Mouse (Mus musculus): ENCODE measurements around the gene Clcnkb.

Clcnkb gene

DNA sequence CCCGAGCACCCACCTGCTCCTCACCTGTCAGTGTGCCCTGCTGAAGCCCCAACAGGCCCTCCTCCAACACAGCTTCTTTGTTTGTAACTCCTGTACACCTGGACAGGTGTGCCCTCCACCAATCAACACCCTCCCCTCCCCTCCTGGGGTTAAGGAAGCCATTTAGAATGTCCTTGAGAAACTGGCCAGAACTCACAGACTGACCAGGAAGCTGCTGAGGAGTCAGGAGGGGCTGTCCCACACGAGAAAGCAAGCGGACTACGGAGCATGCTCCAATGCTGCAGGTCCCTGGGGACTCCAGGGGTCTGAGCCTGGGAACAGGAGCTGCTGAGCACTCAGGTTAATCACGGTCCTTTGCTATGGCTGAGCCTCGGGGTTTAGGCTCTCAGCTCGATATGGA is at the start of gene Clcnkb:
TSS of gene Clcnkb (minus strand) at position 91 of the 400 bp plus-strand sequence.
- DNase-seq: no peak

DNA sequence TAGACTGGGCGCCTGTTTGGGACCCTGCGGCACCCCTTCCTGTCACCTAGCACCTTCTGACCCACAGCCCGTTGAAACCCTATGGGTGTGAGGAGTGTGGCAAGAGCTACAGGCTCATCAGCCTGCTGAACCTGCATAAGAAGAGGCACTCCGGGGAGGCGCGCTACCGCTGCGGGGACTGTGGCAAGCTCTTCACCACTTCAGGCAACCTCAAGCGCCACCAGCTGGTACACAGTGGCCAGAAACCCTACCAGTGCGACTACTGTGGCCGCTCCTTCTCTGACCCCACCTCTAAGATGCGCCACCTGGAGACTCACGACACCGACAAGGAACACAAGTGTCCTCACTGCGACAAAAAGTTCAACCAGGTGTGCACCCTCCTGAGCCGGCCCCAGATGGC is 48.9 kb upstream of the Clcnkb start:
- DNase-seq: no peak

DNA sequence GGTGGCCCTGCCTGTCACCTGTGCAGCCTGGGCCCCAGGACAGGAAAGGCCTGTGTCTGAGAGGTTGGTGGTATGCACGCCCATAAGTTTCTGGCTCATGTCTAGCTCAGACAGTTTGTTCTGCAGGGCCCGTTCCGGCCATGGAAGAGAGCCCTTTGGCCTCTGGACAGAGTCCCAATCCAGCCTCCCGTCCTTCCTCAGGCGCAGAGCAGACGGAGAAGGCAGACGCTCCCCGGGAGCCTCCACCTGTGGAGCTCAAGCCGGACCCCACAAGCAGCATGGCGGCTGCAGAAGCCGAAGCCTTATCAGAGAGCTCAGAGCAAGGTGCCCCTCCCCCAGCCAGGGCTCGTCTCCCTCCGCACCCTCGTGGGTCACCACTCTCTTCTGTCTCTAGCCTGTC is 47.7 kb upstream of the Clcnkb start:
- no peak for DNase-seq

DNA sequence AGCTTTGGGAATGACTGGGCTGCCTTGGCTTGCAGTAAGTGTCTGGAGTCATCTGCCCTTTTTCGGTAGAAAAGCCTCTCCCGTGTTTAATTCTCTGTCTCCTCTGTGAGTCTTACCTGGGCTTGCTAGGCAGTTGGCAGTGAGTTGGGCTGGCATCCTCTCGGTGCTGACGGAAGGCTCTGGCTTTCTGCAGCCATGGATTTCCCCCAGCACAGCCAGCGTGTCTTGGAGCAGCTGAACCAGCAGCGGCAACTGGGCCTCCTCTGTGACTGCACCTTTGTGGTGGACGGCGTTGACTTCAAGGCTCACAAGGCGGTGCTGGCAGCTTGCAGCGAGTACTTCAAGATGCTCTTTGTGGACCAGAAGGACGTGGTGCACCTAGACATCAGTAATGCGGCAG is 45.8 kb upstream of the Clcnkb start:
- DNase-seq: no peak

DNA sequence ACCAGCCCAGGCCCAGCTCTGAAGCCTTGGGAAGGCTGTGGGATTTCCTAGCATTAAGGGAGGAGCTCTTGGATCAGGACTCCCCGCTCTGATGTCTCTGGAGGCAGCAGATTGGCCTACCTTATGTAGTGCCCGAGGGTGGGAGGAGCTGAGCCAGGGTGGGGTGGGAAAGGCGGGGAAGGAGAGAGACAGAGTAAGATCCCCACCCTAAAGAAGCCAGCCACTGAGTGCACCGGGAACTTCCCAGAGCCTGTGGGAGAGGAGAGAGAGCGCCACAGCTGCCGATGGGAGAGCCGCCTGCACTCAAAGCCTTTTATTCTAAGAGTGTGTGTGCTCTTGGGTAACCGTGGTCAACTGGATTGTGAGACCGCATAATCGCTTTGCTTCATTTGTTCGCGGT is 45.3 kb upstream of the Clcnkb start:
- no peak for DNase-seq

DNA sequence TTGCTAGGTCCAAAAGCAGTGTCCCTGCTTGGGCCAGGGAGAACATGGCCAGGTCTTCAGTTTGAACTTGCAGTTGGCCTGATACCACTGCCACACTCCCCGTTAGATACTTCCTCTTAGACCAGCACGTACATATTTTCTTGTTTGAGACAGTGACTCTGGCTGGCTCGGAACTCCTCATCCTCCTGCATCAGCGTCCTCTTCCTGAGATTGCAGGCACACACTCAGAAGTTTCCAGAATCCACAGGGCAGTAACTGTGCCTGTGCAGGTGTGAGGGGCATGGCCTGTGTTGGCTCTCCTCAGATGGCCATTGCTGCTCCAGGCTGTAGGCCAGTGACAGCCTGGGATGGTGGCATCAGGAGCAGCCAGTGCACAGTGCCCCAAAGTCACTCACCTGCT is 44.7 kb upstream of the Clcnkb start:
- DNase-seq: no peak

DNA sequence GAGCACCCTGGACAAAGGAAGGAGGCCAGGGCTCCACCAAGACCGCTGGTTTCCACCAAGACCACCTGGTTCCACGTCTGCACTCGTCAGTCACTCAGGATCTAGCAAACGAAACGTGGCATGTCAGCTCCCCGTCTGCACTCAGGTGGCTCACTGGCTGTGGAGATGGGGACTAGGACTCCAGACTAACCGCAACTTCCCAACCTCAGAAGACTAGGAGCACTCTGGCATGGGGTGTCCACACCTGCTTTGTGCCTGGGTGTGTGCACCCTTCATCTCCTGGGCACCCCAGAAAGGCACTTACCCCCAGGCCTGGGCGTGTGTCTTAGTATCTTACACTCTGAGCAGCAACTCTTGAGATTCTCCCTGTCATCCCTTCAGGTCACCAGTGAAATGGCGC is 44.0 kb upstream of the Clcnkb start:
- DNase-seq: no peak

DNA sequence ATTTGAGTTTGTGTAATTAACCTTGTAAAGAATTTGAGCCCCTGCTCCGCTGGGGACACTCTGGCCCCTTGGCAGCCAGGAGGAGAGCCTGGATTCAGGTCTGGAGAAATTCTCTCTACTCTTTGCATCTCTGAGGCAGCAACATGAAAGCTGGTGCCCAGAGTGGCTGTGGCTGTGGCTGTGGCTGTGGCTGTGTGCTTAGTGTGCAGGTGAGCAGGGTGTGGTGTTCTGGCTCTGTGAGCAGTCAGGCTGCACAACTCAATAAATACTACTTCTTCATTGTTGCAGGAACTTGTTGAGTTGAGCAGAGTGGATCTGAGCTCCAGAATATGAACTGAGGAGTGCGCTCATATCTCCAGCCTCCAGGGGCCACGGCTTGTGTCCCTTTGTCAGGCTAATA is 43.1 kb upstream of the Clcnkb start:
- no peak for DNase-seq

DNA sequence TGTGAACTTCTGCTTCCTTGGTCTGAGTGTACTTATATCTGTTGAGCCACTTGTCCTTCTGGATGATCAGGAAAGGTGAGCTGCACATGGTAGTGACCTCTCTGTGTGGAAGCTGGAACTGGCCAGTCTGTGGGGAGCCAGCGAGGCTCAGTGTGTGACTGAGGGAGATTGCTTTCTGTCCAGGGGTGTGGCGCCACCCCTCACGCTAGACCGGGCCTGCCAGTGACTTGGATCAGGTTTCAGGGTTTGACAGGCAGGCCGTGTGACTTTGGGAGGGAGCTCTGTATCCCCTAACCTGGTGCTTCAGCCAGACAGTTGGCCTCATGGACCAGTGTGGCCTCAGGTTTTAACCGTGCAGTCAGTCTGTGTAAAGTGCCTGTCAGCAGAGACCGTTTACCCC is 42.4 kb upstream of the Clcnkb start:
- no peak for DNase-seq

DNA sequence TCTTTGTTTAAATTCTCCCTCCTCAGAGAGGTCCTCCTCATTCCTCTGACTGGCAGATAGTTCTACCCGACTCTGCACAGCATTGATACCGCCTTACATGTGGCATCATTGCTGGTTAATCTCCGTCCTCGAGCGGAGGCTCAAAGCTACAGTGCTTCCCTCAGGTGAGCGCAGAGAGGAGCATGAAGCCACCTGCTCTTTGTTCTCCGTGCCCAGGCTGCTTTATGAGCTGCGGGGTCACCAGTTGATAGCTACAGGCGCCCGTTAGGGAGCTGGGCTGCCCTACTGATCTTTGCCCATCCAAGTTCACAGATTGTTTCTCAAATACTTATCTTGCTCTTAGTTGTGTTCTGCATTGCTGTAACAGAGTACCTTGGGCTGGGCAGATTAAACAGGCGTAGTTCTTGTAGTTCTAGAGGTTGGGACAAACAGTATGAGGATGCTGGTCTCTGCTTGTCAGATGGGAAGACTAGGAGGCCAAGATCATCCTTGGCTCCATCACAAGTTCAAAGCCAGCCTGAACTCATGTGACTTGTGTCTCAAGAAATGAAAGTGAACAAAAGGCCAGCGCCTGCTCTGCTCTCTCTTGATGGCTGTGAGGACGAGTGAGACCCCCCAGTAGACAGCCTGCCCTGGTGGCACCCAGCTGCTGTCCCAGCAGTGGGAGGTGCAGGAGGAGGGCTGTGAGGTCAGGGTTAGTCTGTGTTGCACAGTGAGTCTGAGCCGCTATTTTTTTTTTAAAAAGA is 40.6 kb upstream of the Clcnkb start:
- no peak for DNase-seq

DNA sequence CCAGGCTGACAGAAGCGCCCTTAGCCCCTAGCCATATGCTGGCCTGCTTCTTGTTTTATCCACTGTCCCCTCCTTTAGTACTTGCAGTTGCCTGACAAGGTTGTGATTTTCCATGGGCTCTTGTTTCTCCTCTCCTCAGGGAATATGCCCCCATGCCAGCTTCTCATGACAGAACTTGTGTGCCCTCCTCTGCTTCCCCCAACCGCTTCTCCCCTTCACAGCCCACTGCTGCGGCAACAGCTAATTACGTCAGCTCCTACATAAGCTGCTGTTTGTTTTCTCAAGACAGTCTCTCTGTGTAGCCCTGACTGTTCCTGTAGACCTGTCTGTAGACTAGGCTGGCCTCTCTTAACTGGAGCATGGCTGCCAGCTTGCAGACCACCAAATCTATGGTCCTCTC is 39.7 kb upstream of the Clcnkb start:
- DNase-seq: no peak

DNA sequence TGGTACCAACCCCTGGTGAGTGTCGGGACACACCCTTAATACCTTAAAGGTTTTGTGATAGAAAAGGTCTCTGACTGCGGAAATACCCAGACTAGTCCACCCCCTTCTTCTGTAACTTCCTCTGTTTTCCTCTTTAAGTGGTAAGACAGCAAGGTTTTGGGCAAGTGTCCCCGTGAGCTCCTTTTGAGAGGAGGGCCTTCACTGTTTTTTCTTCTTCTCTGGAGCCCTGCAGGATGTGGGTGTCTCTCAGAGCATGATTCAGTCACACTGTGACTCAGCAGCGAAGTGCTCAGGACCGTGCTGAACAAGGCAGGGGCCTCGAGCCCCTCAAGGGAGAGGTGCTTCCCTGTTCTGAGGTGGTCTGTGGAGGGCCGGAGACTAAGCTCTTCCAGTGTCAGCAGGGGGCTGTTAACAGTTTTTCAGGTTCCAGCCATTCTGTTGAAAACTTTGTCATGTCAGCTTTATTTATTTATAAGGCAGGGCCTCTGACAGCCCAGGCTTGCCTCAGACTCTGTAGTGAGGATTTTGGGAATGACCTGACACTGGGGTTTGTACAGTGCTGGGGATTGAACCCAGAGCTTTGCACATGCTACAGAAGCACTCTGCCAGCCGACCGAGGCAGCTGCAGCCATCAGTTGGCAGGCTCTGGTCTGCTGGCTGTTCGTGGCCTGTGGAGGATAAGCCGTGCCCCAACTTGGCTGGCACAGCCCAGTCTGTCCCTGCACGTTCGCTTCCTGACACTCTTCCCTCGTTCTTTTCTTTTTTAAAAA is 39.0 kb upstream of the Clcnkb start:
- no peak for DNase-seq

DNA sequence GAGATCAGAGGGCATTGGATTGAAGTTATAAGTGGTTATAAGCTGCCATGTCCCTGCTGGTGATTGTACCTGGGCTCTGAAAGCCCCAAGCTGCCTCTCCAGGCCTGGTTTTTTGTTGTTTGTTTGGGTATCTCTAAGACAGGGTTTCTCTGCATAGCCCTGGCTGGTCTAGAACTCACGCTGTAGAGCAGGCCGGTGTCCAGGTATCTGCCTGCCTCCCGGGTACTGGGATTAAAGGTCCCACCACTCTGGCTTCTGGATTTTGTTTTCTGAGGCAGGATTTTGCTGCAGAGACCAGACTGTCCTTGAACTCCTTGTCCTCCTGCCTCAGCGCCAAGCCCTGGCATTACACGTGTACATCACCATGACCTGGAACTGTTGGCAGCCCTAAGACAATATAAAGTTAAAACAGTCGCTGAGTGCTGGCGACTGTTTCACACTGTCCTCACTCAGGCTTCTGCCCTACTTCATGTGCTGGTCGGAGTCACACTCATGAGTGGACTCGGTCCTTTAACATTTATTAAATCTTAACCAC is 36.2 kb upstream of the Clcnkb start:
- DNase-seq: no peak

DNA sequence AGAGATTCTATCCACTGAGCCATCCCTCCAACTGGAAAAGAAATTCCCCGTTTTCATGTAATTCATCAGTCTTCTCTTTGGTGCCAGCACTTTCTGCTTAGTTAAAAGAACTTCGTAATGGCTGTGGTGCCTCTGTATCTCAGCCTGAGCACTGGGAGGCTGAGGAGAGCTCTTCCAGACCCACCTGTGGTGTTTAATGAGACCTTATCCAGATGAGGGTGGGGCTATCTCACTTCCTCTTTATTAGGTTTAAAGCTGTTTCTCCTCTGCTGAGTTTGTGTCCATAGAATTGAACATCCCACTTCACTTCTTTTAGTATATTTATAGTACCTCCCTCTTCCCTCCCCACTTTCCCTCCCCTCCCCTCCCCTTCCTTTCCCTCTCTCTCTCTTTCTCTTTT is 35.4 kb upstream of the Clcnkb start:
- no peak for DNase-seq

DNA sequence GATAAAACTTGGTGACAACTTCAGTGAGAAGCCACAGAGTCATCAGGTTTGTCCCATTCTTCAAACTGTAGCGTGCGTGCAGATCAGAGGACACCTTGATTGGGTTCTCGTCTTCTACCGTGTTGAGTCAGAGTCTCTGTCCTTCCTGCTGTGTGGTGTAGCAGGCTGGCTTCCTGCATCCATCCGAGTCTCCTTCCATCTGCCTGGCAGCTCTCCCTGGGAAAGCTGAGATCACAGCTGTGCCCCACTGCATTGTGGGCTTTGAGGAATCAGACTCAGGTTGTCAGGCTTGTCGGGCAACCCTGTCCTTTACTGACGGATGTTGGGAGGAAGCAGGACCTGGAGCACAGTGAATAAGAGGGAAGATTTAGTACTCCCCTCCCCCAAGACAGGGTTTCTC is 30.4 kb upstream of the Clcnkb start:
- no peak for DNase-seq

DNA sequence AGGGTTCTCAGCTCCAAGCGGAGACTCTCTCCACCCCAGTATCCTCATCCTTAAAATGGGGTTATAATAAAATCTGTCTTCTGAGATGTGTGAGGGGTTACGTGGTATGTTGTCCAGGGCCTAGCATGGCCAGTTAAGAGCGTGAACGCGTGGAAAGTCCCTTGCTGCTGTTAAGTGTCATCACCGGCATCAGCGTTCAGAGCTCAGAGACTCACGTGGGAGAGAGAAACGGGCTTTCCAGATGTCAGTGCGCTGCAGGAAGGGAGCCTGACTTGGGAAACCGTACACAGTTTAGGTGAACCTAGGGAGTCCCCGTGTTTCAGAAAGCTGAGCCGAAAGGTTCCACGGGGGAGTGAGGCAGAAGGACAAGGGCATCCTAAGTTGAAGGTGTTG is 29.5 kb upstream of the Clcnkb start:
- DNase-seq: no peak

DNA sequence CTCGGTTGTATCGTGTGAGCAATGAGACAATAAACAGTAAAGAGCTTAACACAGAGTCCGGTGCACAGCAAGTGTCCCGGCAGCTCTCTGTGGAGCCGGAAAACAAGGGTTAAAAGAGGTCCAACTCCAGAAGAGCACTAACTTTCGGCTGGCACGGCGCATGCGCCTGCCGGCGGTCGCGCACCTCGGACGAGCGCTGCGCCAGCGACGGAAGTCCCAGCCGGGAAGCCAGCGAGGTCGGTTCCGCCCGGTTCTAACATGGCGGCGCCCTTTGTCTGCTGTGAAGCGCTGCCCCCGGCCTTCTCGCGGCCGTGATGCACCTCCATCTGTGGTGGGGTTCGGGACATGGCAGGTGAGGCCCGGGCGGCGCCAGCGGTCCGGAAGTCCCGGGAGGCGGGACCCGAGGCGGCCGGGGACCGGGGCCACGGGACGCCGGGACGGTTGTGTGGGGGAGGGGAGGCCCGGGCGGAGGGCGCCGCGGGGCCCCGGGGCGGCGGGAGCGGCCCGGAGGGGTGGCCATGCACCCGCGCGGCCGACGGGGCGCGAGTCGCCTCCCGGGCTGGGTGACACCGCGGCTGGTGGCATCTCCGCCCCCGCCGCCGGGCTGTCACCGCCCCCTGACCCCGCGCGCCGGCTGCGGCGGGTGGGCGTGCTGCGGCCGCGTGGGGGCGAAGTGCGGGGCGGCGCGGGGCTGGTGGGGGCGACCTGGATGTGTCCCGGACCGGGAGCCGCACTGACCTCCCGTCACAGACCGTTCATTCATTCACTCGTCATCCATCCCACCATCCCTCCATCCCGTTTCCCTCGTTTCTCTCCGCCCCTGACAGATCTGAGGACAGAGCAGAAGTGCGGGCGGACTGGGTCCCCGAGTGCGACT is 28.9 kb upstream of the Clcnkb start, which contains the start of gene Zbtb17:
TSS of gene Zbtb17 (plus strand) at position 204 of the 877 bp plus-strand sequence.
- peak; percentile 88 for DNase-seq

DNA sequence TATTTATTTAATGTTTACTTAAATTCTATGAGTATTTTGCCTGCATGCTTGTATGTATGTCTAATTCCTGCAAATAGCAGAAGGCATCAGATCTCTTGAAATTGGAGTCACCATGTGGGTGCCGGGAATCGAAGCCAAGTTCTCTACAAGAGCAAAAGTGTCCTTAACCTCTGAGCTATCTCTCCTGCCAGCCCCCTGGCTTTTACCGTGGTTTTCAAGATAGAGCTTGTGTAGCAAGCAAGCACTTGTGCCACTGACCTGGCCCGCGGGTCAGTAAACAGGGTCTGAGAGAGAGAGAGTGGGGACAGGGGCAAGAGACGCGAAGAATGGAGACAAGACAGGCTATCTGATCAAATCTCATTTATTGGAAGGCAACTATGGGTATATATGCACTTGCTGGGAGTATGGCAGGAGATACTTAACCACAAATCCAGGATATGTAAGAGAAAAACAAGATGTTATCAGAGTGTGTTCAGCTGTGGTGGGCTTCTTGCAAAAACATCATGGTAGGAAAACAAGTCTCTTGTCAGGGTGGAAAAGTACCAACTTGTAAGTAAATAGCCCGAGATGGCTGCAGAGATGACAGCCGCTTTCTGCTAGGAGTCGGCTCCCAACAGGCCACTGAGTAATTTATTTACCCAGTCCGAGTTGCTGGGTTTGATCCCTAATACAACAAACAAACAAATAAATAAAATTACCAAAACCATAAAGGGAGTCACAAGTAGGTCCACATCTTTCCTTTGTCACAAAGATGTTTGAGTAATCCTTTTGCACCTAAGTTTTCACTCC is 28.0 kb upstream of the Clcnkb start:
- DNase-seq: no peak

DNA sequence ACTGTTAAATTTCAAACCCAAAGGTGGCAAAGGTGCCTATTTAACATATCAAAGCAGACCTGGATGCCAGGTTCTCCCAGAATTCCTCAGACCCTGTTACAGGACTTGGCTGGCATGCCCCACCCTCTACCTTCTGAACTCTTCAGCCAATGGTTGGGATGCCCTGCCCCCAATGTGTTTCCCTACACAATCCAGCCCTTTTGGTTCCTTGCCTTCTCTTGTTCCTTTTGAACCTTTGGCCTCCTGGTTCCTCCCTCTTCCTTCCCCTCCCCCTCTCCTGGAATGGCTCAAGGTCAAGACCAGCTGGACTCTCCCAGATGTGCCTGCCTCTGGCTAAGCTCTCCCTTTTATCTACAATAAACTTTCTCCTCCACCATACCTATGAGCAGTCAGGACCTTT is 25.1 kb upstream of the Clcnkb start:
- DNase-seq: no peak

DNA sequence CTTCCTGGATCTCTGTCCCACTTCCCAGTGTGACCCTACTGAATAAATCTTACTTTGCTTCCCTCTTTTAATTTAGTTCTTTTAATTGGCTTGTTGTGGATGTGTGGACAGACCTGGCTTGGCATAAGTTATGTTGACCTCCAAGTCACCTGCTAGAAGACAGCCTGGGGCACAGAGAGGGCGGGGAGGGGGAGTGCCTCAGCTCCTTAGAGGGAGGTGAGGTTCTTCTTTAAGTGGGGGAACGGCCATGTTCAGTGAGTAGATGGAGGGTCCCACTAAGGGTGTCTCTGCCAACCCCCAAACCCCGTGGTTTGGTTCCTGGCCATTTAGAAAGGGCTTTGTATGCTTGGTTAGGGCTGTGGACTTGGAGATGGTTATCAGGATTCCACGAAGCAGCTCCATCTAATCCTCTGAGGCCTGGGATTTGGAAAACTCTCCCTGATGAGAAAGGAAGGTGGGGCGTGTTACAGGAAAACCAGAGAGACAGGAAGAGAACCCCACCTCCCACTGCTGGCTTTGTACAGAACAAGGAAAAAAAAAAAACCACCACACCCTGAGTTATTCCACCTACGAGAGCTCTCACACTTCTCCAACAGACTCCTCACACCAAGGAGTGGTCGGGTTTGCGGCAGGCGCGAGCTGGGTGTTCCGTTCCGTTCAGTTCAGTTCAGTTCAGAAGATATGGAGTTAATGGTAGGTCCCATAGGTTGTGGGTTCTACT is 23.4 kb upstream of the Clcnkb start:
- no peak for DNase-seq

DNA sequence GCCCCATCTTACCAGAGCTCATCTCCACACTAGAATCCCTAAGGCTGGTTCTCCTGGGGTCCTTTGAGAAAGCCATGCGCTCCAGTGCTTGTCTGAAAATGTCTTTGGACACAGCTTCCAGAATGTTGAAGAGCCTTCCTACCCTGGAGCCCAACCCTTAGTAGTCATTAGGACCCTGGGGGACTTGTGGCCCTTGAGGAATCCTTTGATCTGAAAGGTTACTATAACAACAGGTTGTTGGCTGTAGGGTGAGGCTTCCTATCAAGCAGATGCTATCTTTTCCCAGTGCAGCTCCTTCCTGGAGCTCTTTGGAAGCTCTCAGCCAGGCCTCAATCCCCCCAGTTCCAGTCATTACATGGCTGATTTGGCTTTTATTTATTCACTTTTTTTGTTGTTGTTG is 20.2 kb upstream of the Clcnkb start, which contains the start of gene Srarp:
TSS of gene Srarp (minus strand) at position 132 of the 400 bp plus-strand sequence.
- DNase-seq: no peak

DNA sequence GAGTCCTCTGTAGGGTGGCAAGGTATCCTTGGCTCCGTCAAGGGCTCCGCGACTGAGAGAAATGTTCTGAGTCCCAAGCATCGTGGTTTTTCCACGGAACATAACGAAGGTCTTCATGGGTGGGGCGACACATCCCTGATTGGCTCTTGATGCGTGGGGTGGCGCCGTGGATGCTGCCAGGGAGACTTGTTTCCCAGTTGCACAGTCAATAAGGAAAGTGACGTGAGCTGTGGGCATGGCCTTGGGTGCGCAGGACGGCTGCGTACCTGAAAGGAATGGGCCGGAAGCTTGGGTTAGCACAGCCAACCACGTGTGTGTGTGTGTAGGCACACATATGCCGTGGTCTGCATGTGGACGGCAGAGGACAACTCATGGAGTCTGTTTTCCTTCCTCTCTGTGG is 17.4 kb upstream of the Clcnkb start:
- DNase-seq: no peak

All from layer of hippocampus, adult 9-11 months (tissue).